Mouse (Mus musculus) ZHBTc4 (cell line): ENCODE measurements around the gene Enox2.
"Not testable (repeated sequence)": the region's sequence is repeated elsewhere in the genome, so short reads cannot be mapped to it uniquely, and the experiment has no call there.

ENCODE experiments used
- DNase-seq: peaks from one replicate; pipeline ENCODE4 v3.0.0-alpha.2; 2011; ENCODE audit warnings: low read depth, low spot score

The Enox2 gene

GRCm38 (mm10) chrX:49287700-49288563, at the start of gene Enox2:
Gene Enox2 (minus strand): TSS chrX:49288259.
- DNase-seq = peak; percentile 92

GRCm38 (mm10) chrX:49309496-49309895, 21.4 kb upstream of the Enox2 start:
- DNase-seq = peak; percentile 56

- DNase-seq = peak; percentile 32
Observed at GRCm38 (mm10) chrX:49306659-49307058, 18.6 kb upstream of the Enox2 start.

- no peak for DNase-seq
Observed at GRCm38 (mm10) chrX:49279918-49280586, 8.0 kb downstream of the Enox2 start.

- DNase-seq = no peak
Observed at GRCm38 (mm10) chrX:49273487-49274042, 14.5 kb downstream of the Enox2 start.

- peak; percentile 52 for DNase-seq
Observed at GRCm38 (mm10) chrX:49250816-49251215, 37.2 kb downstream of the Enox2 start.

- no peak for DNase-seq
Observed at GRCm38 (mm10) chrX:49225792-49226426, 62.1 kb downstream of the Enox2 start.

- no peak for DNase-seq
Observed at GRCm38 (mm10) chrX:49216422-49216821, 71.6 kb downstream of the Enox2 start.

- no peak for DNase-seq
Observed at GRCm38 (mm10) chrX:49196386-49196785, 91.7 kb downstream of the Enox2 start.

GRCm38 (mm10) chrX:49181136-49181535, 106.9 kb downstream of the Enox2 start:
- DNase-seq = no peak

GRCm38 (mm10) chrX:49178670-49179069, 109.4 kb downstream of the Enox2 start:
- DNase-seq = no peak

- no peak for DNase-seq
Observed at GRCm38 (mm10) chrX:49154280-49154679, 133.8 kb downstream of the Enox2 start.

GRCm38 (mm10) chrX:49124774-49125429, 163.2 kb downstream of the Enox2 start:
- peak; percentile 19 for DNase-seq

- no peak for DNase-seq
Observed at GRCm38 (mm10) chrX:49116465-49116864, 171.6 kb downstream of the Enox2 start.

- DNase-seq = no peak
Observed at GRCm38 (mm10) chrX:49112412-49112811, 175.6 kb downstream of the Enox2 start.

- not testable (repeated sequence) for DNase-seq
Observed at GRCm38 (mm10) chrX:49100542-49100941, 187.5 kb downstream of the Enox2 start.

GRCm38 (mm10) chrX:49096249-49096648, 191.8 kb downstream of the Enox2 start:
- no peak for DNase-seq

GRCm38 (mm10) chrX:49075055-49075454, 213.0 kb downstream of the Enox2 start:
- DNase-seq = no peak

- no peak for DNase-seq
Observed at GRCm38 (mm10) chrX:49073563-49073962, 214.5 kb downstream of the Enox2 start.

- no peak for DNase-seq
Observed at GRCm38 (mm10) chrX:49045118-49045517, 242.9 kb downstream of the Enox2 start.

GRCm38 (mm10) chrX:49009746-49010145, 278.3 kb downstream of the Enox2 start:
- DNase-seq = no peak
